Mouse (Mus musculus) splenic B cell, adult 2 months (primary cell): Measurements from ENCODE around the gene Atp2a1.

Source experiments
- DNase-seq: peaks from one replicate; pipeline ENCODE4 v3.0.0-alpha.2; 2011; ENCODE audit warnings: low read depth, low spot score
- H3K27me3 ChIP-seq: 2 replicates; pipeline ENCODE4 v1.6.1; 2012; ENCODE audit warnings: mild to moderate bottlenecking, low read length, moderate library complexity, mixed read lengths; ENCODE audit not compliant: control insufficient read depth, poor library complexity, insufficient read depth, severe bottlenecking
- H3K36me3 ChIP-seq: 2 replicates; pipeline ENCODE4 v1.6.1; 2012; ENCODE audit warnings: mild to moderate bottlenecking, low read length, moderate library complexity, mixed read lengths; ENCODE audit not compliant: control insufficient read depth, poor library complexity, insufficient read depth, severe bottlenecking

Gene Atp2a1

DNA sequence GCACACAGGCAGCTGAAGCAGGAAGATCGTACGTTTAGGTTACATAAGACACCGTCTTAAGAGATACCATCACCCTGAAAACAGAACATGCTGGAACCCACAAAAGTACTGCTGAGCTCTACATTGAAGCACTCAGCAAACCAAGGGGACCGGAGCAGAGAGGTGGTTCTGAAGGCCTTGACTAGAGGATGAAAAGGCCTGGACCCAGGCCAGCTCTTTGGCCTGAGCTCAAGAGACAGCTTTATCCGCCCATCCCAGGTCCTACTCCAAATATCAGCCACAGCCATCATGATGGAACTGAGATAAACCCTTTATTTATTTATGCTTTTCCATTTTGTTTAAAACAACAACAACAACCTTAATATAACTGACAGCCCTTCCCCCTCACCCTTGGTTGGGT is 3.8 kb upstream of the Atp2a1 start:
- H3K36me3 ChIP-seq, result peaks cover 5% of the 10 kb centered on the region
- DNase-seq, result no peak

DNA sequence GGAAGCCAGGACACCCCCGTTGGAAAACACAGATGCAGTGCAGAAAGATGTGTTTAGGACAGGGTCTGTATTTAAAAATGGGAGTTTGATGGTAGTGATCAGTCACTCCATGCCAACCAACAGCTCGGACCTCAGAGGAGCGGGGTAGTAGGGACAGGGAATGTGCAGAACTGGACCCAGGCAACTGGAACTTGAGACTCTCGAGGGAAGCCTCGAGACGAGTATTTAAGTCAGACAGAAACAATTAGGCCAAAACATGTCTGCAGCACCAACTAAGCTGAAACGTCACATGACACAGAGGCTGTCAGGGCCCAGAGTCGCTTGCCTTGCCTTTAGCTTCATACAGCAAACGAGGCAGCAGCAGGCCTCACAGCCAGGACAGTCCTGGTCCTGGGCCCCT is 3.2 kb upstream of the Atp2a1 start:
- H3K36me3 ChIP-seq, result peaks cover 5% of the 10 kb centered on the region
- H3K27me3 ChIP-seq, result no peaks in the 10 kb centered on the region
- DNase-seq, result no peak

More for the DNA sequence above, 3.8 kb upstream of the Atp2a1 start:
- H3K27me3 ChIP-seq, result no peaks in the 10 kb centered on the region

DNA sequence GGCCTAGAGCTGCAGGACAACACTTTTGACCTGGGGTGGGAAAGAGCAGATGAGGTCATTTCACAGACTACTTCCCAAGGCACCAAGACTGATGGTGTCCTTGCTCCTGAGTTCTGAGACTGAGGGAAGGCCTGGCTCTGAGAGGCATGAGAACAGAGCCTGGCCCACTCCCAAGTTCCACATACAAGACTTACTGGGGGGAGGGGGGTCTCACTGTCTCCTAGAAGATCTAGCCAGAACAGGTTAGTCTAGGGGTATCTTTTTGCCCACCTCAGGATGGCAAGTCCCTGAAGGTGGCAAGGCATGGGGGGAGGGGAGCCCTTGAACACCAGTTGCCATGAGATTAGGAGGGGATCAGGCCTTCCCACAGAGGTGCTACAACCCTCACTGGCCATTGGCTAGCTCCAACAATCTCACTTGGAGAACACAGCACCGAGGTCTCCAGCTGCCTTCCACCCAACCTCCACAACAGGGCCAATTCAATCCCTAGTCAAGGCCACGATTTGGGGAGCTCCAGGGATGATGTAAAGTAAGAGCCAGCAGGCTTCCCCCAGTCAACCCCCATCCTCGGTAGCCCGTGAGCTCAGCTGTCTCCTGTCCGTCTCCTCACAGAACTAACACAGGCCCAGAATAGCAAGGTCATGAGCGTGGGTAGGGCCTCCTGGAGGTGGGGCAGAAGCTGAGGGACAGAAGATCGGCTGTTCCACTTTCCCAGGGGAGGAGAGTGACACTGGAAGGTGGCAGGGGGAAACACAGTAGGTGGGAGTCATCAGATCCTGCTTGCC is 2.5 kb upstream of the Atp2a1 start:
- Histone ChIP-seq H3K36me3 (peaks cover 5% of the 10 kb centered on the region), H3K27me3 (no peaks in the 10 kb centered on the region)
- no peak for DNase-seq

DNA sequence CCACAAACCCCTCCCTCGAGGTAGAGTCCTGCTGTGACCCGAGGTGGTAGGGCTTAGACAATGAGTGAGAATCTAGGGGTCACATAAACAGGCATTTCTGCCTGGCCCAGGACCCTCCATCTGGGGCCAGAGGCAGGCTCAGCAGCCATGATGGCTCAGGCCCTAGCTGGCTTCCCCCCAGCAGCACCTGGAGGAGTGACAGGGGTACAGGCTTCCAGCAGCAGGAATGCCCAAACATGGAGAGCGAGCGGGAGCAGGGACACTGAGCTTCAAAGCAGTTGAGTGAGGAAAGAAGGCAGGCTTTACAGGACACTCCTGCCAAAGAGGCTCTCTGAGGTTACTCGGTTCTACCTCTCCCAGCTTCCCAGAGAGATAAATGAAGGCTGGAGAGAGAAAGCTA is 1.9 kb upstream of the Atp2a1 start:
- Histone ChIP-seq H3K27me3 (no peaks in the 10 kb centered on the region), H3K36me3 (peaks cover 5% of the 10 kb centered on the region)
- no peak for DNase-seq

DNA sequence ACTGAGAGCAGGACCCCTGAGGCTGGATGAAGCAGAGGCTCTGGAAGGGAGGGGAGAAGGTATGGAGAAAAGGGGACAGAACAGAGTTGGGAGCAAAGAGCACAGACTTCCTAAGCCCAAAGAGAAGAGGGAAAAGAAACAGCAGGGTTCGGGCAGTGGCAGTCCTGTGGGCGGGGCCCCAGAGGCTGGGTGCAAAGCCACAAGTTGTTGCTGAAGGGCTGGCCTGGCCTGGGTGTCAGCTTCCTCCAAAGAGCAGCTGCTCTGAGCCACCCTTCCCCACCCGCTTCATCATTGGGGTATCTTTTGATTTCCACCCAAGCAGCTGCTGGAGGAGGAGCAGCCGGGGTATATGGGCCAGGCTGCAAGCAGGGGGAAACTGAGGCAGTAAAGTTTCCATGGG is 1.2 kb upstream of the Atp2a1 start:
- DNase-seq, result no peak
- peaks cover 5% of the 10 kb centered on the region for H3K36me3 ChIP-seq
- H3K27me3 ChIP-seq, result no peaks in the 10 kb centered on the region

- DNase-seq, result no peak
- H3K36me3 ChIP-seq, result peaks cover 5% of the 10 kb centered on the region
- no peaks in the 10 kb centered on the region for H3K27me3 ChIP-seq
Measured at GRCm38 (mm10) chr7:126463547-126463946, 639 bp upstream of the Atp2a1 start.

DNA sequence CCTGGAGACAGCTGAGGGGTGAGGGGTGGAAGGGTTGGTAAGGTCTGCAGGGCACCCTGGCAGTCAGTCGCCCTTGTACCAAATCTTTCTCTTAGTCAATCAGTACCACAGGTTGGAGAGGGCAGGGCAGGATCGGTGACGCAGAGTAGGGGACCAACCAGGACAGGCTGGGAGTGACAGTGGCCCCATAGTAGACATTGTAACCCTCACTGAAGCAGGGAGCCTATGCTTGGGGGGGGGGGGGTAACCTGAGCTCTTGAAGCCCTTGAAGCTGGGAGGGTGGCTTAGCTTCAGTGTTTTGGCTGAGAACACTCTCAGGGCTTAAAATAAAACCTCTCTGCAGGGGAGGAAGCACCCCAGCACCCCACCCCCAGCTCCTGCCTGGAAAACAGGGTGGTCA is 1.3 kb downstream of the Atp2a1 start:
- DNase-seq, result no peak
- H3K27me3 ChIP-seq, result no peaks in the 10 kb centered on the region
- no peaks in the 10 kb centered on the region; the same call in 1 of the 2 replicates for H3K36me3 ChIP-seq

GRCm38 (mm10) chr7:126460623-126461399 is 2.1 kb downstream of the Atp2a1 start:
- Histone ChIP-seq H3K36me3 (no peaks in the 10 kb centered on the region), H3K27me3 (no peaks in the 10 kb centered on the region)
- no peak for DNase-seq

GRCm38 (mm10) chr7:126458844-126459618 is 3.9 kb downstream of the Atp2a1 start:
- Histone ChIP-seq H3K27me3 (no peaks in the 10 kb centered on the region), H3K36me3 (no peaks in the 10 kb centered on the region)
- DNase-seq, result no peak

DNA sequence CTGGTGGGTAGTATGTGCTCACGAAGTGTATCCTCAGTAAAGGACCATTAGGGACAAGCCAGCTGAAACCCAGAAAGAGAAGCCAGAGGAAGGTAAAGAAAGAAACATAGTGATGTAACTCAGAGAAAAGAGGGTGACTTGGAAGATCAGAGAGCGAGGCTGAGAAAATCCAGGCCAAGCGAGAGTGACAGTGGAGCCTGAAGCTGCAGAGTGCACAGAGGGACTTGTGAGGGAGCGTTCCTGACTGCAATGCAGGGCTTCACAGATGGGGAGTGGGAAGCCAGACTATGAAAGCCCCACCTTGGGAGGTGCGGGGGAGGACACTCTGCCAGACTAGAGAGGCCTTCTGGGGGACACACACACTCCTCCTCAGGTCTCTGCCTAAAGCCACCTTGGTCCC is 4.7 kb downstream of the Atp2a1 start:
- Histone ChIP-seq H3K27me3 (no peaks in the 10 kb centered on the region), H3K36me3 (no peaks in the 10 kb centered on the region)
- no peak for DNase-seq

DNA sequence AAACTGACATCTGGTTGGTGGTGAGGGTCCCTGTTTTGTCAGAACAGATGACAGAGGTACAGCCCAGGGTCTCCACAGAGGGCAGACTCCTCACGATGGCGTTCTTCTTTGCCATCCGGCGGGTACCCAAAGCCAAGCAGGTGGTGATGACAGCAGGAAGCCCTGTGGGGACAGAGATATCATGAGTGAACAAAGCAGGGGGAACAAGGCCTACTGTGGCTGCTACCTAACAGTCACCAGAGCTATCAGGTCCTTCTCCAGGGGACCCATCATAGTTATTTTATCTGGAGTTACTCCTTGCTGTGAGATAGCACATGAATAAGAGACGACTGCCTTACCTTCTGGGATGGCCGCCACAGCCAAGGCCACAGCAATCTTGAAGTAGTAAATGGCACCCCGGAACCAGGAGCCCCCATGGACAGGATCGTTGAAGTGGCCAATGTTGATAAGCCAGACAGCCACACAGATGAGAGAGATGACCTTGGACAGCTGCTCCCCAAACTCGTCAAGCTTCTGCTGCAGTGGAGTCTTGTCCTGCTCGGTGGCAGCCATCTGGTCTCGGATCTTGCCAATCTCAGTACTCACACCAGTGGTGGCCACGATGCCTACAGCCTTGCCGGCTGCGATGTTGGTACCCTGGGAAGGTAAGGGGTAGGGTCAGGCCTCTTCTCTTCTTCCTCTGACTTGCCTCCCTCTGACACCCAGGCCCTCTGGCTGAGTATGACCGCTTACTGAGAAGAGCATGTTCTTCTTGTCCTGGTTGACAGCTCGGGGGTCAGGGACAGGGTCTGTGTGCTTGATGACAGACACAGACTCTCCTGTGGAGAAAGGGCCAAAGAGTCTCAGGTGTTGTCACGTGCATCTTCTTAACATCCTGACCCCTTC is 6.3 kb downstream of the Atp2a1 start:
- no peaks in the 10 kb centered on the region for H3K27me3 ChIP-seq
- H3K36me3 ChIP-seq, result no peaks in the 10 kb centered on the region
- DNase-seq, result no peak

DNA sequence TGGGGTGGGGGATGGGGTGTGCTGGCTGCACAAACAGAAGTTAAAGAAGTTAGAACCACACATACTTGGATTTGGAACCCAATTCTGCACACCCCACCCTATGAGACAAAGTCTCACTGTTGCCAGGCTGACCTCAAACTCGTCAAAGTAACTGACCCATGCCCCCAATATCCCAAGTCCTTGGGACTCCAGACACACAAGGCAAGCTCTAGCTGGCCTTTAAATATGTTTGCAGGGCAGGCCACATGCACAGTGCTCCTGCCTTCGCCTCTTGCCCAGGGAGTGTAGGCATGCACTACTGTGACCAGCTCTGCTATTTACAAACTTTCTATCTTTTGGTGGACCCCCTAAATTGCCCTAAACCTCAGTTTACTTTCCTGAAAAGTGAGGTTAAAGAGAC is 7.7 kb downstream of the Atp2a1 start:
- no peak for DNase-seq
- Histone ChIP-seq H3K27me3 (no peaks in the 10 kb centered on the region), H3K36me3 (no peaks in the 10 kb centered on the region)

GRCm38 (mm10) chr7:126453861-126454260 is 9.0 kb downstream of the Atp2a1 start:
- H3K27me3 ChIP-seq, result no peaks in the 10 kb centered on the region
- H3K36me3 ChIP-seq, result no peaks in the 10 kb centered on the region

DNA sequence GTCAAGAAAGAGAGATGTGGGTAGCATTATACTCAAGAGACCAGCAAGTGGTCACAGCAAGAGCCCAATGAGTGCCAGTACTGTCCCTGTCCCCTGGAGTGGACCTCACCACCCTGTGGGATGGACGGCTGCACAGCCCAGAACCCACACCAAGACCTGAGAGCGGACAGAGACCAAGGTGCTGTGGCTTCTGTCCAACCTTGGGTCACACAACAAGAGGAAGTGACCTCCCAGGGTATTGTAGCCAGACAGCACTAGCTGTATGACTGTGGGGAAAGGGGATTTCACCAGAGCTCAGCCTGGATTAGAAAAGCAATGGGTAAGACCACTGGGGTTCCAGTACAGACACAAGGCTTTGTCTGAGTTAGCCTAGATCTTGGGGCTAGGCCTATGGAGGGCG is 10.7 kb downstream of the Atp2a1 start:
- H3K36me3 ChIP-seq, result no peaks in the 10 kb centered on the region
- DNase-seq, result no peak
- no peaks in the 10 kb centered on the region for H3K27me3 ChIP-seq

More at GRCm38 (mm10) chr7:126453861-126454260, 9.0 kb downstream of the Atp2a1 start:
- no peak for DNase-seq
